Mouse (Mus musculus) liver, embryonic 14.5 days (tissue): Measurements from ENCODE around the gene Pdzph1.

Source experiments
- CTCF ChIP-seq: IDR thresholded peaks from 2 replicates; pipeline ENCODE4 v1.5.1; 2016; ENCODE audit warnings: antibody characterized with exemption, low read depth, control low read depth
- EP300 ChIP-seq: IDR thresholded peaks from 2 replicates; pipeline ENCODE4 v1.6.1; 2016; ENCODE audit warnings: antibody characterized with exemption, low read depth

GRCm38 (mm10) chr17:58906001-58906400, 85.2 kb downstream of the Pdzph1 start:
- TF ChIP-seq CTCF (no peak), EP300 (no peak)
